Mouse (Mus musculus) testis, adult 2 months (tissue): ENCODE data around the gene Myo1e. TPM values are rescaled to one million over a fixed set of nuclear protein-coding genes. Genes with fewer than 3 reads are reported as not detected.

Experiments used
- H3K27ac ChIP-seq: fragments of 200-500 bp; 2 replicates; pipeline ENCODE4 v1.5.1; 2012; ENCODE audit warnings: low read depth, low read length; ENCODE audit not compliant: control insufficient read depth, insufficient read depth
- H3K27me3 ChIP-seq: fragments of 200-500 bp; 2 replicates; pipeline ENCODE4 v1.6.1; 2012; ENCODE audit warnings: mild to moderate bottlenecking, low read length, moderate library complexity; ENCODE audit not compliant: control insufficient read depth, insufficient read depth
- H3K36me3 ChIP-seq: fragments of 200-500 bp; 2 replicates; pipeline ENCODE4 v1.6.1; 2012; ENCODE audit warnings: mild to moderate bottlenecking, low read length; ENCODE audit not compliant: control insufficient read depth, insufficient read depth
- H3K4me1 ChIP-seq: fragments of 200-500 bp; 2 replicates; pipeline ENCODE4 v1.6.1; 2012; ENCODE audit warnings: low read length; ENCODE audit not compliant: control insufficient read depth, insufficient read depth
- H3K4me3 ChIP-seq: fragments of 200-500 bp; 2 replicates; pipeline ENCODE4 v1.5.1; 2012; ENCODE audit warnings: low read depth, mild to moderate bottlenecking, low read length, moderate library complexity, mixed read lengths; ENCODE audit not compliant: control insufficient read depth
- CTCF ChIP-seq: fragments of 200-500 bp; IDR thresholded peaks from 2 replicates; pipeline ENCODE4 v1.5.1; 2012; ENCODE audit warnings: low read depth, mild to moderate bottlenecking, inconsistent platforms, low read length, moderate library complexity; ENCODE audit not compliant: control insufficient read depth, insufficient read depth, insufficient replicate concordance
- POLR2A ChIP-seq: fragments of 200-500 bp; IDR thresholded peaks from 2 replicates; pipeline ENCODE4 v1.6.1; 2012; ENCODE audit warnings: low read depth, mild to moderate bottlenecking, inconsistent platforms, low read length, moderate library complexity; ENCODE audit not compliant: control insufficient read depth
- polyA plus RNA-seq: library from polyadenylated mRNA; depleted of rRNA; stranded (reverse); fragments of >200 nt; gene quantifications from 2 replicates; pipeline ENCODE4 v1.2.3, GENCODE M21; 2012

Gene Myo1e
- polyA plus RNA-seq, 1 experiment: 2.6 TPM

DNA sequence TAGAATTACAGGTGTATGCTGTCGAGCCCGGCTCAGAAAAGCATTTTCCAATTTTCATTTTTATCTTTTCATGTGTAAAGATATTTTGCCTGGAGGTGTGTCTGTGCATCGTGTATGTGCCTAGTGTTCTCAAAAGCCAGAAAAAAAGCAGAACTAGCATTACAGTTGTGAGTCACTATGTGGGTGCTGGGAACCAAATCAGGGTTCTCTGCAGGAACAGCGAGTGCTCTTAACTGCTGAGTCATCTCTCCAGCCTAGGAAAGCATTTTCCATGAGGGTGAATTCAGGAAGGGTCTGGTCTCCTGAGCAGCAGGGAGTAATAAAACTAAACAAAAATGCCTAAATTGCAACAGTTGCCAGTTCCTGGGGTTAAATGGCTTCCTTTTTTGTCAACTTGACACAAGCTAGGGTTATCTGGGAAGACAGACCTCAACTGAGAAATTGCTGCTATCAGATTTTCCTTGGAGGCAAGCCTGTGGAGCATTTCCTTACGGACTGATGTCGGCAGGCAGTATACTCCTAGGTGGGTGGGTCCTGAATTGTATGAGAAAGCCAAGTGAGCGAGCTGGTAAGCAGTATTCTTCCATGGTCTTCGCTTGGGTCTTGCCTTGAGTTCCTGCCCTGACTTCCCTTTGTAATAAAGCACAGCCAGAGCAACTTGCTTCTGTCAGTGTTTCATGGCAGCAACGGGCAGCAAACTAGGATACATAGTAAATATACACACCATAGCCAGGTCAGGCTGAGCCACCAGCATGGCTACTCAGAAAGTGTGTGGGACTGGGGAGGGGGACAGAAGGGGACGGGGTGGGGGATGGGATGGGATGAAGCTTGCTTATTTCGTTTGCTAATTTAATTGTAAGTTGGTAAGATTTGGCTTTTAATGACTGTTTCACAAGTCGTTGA lies 184.8 kb downstream of the Myo1e start:
- Histone ChIP-seq H3K4me1 (no peaks in the 10 kb centered on the region), H3K27me3 (no peaks in the 10 kb centered on the region), H3K27ac (no peak overlapping the region), H3K4me3 (no peak overlapping the region), H3K36me3 (no peaks in the 10 kb centered on the region)
- no peak for TF ChIP-seq POLR2A
- no peak for TF ChIP-seq CTCF

DNA sequence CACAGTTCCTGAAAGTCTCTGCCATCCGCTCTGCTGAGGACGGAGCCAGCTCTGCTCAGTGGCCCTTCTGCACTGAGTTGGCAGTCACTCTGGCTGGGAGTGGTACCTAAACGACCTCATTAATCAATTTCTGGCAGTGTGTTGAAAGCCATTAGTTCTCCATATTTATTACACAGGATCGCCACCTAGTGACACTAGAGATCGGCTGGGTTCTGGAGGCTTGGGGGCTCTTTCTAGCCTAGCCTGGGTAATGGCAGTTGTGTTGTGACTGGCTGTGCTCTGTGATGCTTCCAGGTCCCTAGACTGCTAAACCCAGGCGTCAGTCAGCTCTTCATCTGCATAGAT lies 185.4 kb downstream of the Myo1e start:
- H3K27me3 ChIP-seq: no peaks in the 10 kb centered on the region
- no peak for TF ChIP-seq CTCF
- TF ChIP-seq POLR2A: no peak

DNA sequence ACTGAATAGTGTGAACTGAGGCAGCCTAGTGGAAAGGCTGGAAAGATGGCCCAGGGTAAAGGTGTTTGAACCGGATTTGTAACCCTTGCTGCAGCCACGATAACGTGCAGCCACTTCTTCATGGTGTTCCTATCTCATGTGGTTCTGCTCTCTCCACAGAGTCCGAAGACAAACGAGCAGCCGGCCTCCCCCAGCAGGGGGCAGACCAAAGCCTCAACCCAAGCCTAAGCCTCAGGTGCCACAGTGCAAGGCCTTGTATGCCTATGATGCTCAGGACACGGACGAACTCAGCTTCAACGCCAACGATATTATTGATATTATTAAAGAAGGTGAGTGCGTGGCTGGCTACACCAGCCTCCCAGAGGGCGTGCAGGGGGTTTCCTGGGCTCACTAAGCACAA lies 188.5 kb downstream of the Myo1e start:
- no peak overlapping the region for H3K27ac ChIP-seq
- H3K4me1 ChIP-seq: no peaks in the 10 kb centered on the region
- no peaks in the 10 kb centered on the region for H3K27me3 ChIP-seq
- no peaks in the 10 kb centered on the region for H3K36me3 ChIP-seq
- H3K4me3 ChIP-seq: no peak overlapping the region
- TF ChIP-seq CTCF (0 out of 2 replicates have a peak, but pooled peaks have one; percentile 15), POLR2A (no peak)

More for the DNA sequence above, 185.4 kb downstream of the Myo1e start:
- H3K27ac ChIP-seq: no peak overlapping the region
- no peaks in the 10 kb centered on the region for H3K4me1 ChIP-seq
- H3K4me3 ChIP-seq: no peak overlapping the region
- H3K36me3 ChIP-seq: no peaks in the 10 kb centered on the region

DNA sequence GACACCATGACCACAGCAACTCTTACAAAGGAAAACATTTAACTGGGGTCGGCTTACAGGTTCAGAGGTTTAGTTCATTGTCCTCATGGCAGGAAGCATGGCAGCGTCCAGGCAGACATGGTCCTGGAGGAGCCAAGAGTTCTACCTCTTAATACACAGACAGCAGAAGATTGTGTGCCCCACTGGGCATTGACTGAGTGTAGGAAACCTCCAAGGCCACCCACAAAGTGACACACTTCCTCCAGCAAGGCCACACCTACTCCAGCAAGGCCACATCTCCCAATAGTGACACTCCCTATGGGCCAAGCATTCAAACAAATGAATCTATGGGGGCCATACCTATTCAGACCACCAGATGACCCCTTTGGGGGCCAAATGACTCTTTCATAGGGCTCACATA lies 188.9 kb downstream of the Myo1e start:
- Histone ChIP-seq H3K4me1 (no peaks in the 10 kb centered on the region), H3K27me3 (no peaks in the 10 kb centered on the region), H3K27ac (no peak overlapping the region), H3K36me3 (no peaks in the 10 kb centered on the region), H3K4me3 (no peak overlapping the region)
- TF ChIP-seq POLR2A (no peak), CTCF (no peak)

DNA sequence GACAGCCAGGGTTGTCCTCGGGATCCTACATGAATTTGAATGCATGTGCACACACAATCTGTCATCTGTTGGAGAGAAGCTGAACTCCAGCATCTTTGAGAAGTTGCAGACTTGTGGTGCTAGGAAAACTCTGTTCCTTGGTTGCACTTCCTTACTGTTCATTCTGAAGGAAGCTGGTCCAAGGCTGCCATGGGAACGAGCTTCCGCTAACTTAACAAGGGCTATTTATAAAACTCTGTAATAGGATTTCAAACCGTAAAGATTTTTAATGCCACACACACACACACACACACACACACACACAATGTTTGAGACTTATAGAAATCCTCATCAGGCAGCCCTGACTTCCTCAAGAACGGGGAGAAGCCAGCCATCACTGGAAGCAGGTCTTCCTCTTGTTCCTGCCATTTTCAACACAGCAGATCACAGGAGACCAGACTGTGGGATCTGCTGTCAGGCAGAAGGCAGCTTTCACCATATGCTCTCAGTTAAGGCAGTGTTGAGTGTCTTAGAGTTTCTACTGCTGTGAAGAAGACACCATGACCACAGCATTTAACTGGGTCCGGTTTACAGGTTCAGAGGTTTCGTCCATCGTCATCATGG lies 194.9 kb downstream of the Myo1e start:
- Histone ChIP-seq H3K4me3 (no peak overlapping the region), H3K27ac (no peak overlapping the region), H3K4me1 (peaks cover 8% of the 10 kb centered on the region), H3K27me3 (no peaks in the 10 kb centered on the region), H3K36me3 (no peaks in the 10 kb centered on the region)
- TF ChIP-seq CTCF: no peak
- TF ChIP-seq POLR2A: no peak

DNA sequence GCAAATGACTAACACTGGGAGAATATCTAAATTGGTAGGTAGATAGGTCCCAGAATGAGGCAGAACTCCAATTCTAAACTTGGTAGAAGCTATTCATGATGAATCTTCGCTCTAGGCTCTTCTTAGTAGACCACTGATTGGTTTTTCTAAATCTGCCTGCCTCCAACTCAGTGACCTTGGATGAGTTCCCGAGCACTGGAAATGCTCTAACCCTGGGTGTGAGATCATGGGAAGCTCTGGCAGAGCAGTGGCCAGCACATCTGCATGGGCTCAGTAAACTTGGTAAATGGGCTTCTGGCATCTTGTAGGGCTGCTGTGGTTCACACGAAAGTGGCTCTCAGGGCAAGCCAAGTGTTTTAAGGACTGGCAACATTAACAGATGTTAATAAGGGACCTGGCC lies 199.4 kb downstream of the Myo1e start:
- H3K27me3 ChIP-seq: no peaks in the 10 kb centered on the region
- H3K4me3 ChIP-seq: no peak overlapping the region
- peaks cover 7% of the 10 kb centered on the region for H3K36me3 ChIP-seq
- TF ChIP-seq CTCF: no peak
- TF ChIP-seq POLR2A: no peak
- H3K27ac ChIP-seq: no peak overlapping the region
- H3K4me1 ChIP-seq: peaks cover 8% of the 10 kb centered on the region

DNA sequence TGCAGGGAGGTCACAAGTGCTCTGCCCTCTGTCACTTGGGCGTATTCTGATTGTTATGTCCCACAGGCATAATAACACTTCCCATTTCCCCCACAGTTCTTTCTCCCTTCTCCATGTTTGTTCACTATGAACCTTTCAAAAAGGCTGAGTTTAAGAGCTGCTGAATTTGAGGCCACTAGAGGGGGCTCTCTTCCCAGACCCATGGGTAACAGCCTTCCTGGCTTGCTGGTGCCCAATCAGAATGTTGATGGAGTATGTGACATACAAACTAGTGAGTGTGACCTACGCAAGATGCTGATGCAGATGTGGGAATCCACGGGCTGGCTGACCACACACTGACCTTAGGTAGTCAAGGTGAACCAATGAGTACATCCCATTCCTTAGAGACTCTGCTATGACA lies 201.6 kb downstream of the Myo1e start:
- Histone ChIP-seq H3K4me1 (peaks cover 7% of the 10 kb centered on the region), H3K27me3 (no peaks in the 10 kb centered on the region), H3K36me3 (peaks cover 13% of the 10 kb centered on the region), H3K4me3 (no peak overlapping the region), H3K27ac (no peak overlapping the region)
- TF ChIP-seq CTCF (no peak), POLR2A (no peak)

DNA sequence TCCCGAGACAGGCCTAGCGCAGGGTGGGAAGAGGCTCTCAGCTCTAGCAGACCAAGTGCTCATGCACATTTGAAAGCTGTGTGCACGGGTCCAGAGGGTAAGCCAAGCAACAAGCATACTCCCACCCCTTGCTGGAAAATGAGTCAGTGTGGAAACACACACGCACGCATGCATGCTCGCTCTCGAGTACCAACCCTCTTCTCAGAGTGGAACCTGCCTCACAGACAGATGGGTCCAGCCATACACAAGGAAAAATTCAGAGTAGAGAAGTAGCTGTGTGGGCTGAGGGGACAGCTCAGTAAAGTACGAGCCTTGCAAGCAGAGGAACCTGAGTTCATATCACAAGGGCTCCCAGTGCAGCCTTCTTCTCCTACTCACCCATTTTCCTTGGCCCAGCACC lies 202.6 kb downstream of the Myo1e start:
- no peak for TF ChIP-seq POLR2A
- TF ChIP-seq CTCF: no peak
- Histone ChIP-seq H3K27ac (no peak overlapping the region), H3K4me1 (no peaks in the 10 kb centered on the region), H3K4me3 (no peak overlapping the region), H3K36me3 (peaks cover 13% of the 10 kb centered on the region), H3K27me3 (no peaks in the 10 kb centered on the region)
